Mouse (Mus musculus): Measurements from ENCODE around the gene Gm6401.
"Not testable (repeated sequence)": the region's sequence is repeated elsewhere in the genome, so short reads cannot be mapped to it uniquely, and the experiment has no call there.

Gene Gm6401

DNA sequence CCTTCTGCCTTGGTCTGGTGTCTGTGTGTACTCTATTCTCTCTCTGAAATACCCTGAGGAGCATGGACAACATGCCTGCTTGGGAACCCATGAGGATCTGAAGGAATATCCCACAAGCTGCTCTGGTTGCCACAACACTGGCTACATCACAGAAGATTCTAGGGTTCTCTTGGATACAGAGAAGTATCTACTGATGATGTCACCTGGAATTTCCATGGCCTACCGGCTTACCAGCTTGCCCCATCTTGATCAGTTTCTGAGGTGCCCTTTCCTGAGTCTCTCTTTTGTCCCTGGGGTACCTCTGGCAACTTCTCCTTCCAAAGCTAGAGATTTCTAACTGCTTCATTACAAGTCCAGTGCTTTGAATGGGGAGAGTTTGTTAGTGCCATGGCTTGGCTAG is at the start of gene Gm6401:
Gm6401 (minus strand) TSS at position 101 of the 400 bp plus-strand sequence.
- DNase-seq: not testable (repeated sequence)

DNA sequence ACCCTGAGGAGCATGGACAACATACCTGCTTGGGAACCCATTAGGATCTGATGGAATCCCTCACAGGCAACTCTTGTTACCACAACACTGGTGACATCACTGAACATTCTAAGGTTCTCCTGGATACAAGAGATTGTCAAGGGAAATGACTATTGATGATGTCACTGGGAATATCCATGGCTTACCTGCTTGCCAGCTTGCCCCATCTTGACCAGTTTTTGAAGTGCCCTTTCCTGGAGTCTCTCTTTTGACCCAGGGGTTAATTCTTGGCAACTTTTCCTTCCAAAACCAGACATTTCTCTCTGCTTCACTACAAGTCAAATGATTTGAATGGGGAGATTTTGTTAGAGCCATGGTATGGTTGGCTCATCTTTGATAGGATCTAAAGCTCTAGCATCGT is 15.5 kb upstream of the Gm6401 start, which contains the start of gene Gm3543:
Gm3543 (minus strand) TSS at position 101 of the 400 bp plus-strand sequence.
- DNase-seq: not testable (repeated sequence)

DNA sequence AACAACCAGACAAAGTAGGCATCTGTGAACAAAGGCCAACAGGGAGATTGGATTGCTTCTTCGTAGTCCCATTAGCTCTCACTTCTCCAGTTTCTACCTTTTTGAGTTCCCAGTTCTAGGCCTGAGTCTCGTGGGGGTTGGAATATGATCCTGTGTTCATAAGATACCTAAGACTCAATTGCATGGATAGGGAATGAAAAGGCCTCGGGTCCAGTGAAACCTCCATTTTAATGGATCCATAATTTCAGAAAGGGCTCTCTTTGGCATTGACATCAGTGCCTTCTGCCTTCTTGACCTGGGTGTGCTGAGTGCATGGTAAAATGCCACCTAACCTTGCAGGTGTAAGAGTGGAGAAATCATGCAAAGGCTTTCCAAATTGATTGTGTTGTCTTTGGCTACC is 869 bp upstream of the Gm6401 start:
- DNase-seq: not testable (repeated sequence)

DNA sequence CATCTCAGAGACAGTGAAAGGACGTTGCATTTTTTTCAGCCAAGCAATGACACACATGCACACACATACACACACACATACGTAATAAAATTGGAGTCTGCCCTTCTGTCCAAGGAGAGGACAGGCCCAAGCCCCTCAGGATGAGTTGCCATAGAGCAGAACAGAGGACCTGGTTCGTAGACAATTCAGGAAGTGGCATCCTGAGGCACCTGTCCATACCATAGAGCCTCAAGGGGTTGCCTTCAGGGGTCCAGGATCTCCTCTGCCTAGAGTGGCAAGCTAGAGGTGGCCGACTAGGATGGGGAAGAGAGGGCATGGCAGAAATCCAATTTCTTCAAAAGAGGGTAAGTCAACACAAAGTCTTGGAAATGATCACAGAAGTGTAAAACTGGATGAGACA is 3.6 kb downstream of the Gm6401 start:
- DNase-seq: peak in 1 of 2 experiments; percentile 35

DNA sequence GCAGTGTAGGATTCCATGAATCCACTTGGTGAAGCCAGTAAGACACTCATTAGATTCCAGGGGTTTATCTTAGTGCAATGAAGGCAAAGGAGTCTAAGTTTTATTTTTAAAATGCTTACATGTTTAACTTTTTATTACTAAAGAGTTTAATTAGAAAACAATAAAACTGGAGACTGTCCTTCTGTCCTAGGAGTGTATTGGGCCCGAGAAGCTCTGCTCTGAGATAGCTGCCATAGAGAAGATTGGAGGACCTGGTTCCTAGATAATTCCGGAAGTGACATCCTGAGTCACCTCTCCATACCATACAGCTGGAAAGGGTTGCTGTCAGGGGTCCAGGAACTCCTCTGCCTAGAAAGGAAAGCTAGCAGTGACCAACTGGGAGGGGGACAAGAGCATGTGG is 24.0 kb downstream of the Gm6401 start, which contains the start of gene 1700024B05Rik:
1700024B05Rik (plus strand) TSS at position 301 of the 400 bp plus-strand sequence.
- not testable (repeated sequence) for DNase-seq

DNA sequence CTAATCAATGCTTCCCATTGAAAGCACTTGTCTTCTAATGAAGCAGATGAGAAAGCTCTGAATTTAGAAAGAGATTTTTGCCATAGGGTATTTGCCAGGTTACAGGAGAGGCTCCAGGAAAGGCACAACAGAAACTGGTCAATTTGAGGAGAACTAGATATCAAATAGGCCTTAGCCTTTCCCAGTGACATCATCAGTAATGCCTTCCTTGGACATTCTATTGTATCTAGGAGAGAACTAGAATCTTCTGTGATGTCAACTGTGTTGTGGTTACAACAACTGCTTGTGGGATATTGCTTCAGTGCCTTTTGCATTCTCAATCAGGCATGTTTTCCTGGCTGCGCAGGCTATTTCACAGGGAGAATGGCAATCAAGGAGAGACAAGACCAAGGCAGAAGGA is 43.1 kb downstream of the Gm6401 start, which contains the start of gene 1700049E17Rik1:
1700049E17Rik1 (plus strand) TSS at position 301 of the 400 bp plus-strand sequence.
- DNase-seq: not testable (repeated sequence)

Data from kidney, postnatal 25 days (tissue).